Mouse (Mus musculus) limb, embryonic 12.5 days (tissue): Measurements from ENCODE around the gene Timmdc1. TPM values are rescaled to one million over a fixed set of nuclear protein-coding genes. Genes with fewer than 3 reads are reported as not detected.
A peak's percentile ranks its signal among the peaks of the same experiment; 100 is the strongest.

Source experiments
- ATAC-seq: fragments of 200-750 bp; cut with Nextera tagmentation; 2 replicates; pipeline ENCODE4 v1.8.0; 2017; ENCODE audit warnings: low read depth, moderate TSS enrichment; ENCODE audit not compliant: insufficient number of reproducible peaks, insufficient read depth, low FRiP score, low TSS enrichment
- H3K27ac ChIP-seq: fragments of 300-500 bp; sonication (generic); 2 replicates; pipeline ENCODE4 v1.5.1; 2016; ENCODE audit warnings: mild to moderate bottlenecking, moderate library complexity
- H3K27me3 ChIP-seq: fragments of 300-500 bp; sonication (generic); 2 replicates; pipeline ENCODE4 v1.6.1; 2016; ENCODE audit warnings: mild to moderate bottlenecking, moderate library complexity
- H3K36me3 ChIP-seq: fragments of 300-500 bp; sonication (generic); 2 replicates; pipeline ENCODE4 v1.6.1; 2016; ENCODE audit warnings: mild to moderate bottlenecking, moderate library complexity
- H3K4me1 ChIP-seq: fragments of 300-500 bp; sonication (generic); replicated peaks from 2 replicates; pipeline ENCODE4 v1.6.1; 2016
- H3K4me2 ChIP-seq: fragments of 300-500 bp; sonication (generic); 2 replicates; pipeline ENCODE4 v1.6.1; 2016; ENCODE audit warnings: mild to moderate bottlenecking, moderate library complexity
- H3K4me3 ChIP-seq: fragments of 300-500 bp; sonication (generic); replicated peaks from 2 replicates; pipeline ENCODE4 v1.5.1; 2016; ENCODE audit warnings: mild to moderate bottlenecking
- H3K9ac ChIP-seq: fragments of 300-500 bp; sonication (generic); replicated peaks from 2 replicates; pipeline ENCODE4 v1.6.1; 2016; ENCODE audit warnings: mild to moderate bottlenecking, moderate library complexity
- H3K9me3 ChIP-seq: fragments of 300-500 bp; sonication (generic); 2 replicates; pipeline ENCODE4 v1.6.1; 2016; ENCODE audit warnings: mild to moderate bottlenecking, moderate library complexity
- WGBS: fragments of 180-500 bp; shearing (Covaris S2); methylation state at CpG from one replicate; pipeline ENCODE4 v1.1.7; 2016; 5-methylcytosine and 5-hydroxymethylcytosine counted together
- polyA plus RNA-seq: library from polyadenylated mRNA; unstranded; fragments of >200 nt; fragmentation: Nextera tagmentation; extraction: Ambion mirVana; gene quantifications from 2 replicates; pipeline ENCODE4 v1.2.1, GENCODE M21; 2016

Gene Timmdc1
- polyA plus RNA-seq, 1 experiment from 2014 or later = 30.8 TPM

GRCm38 (mm10) chr16:38538716-38539380 lies 16.4 kb upstream of the Timmdc1 start:
- no peak overlapping the region for H3K27ac ChIP-seq
- no peaks in the 10 kb centered on the region for H3K27me3 ChIP-seq
- no peak for ATAC-seq
- H3K9me3 ChIP-seq = no peaks in the 10 kb centered on the region
- H3K4me1 ChIP-seq = no peaks in the 10 kb centered on the region
- no peak overlapping the region for H3K4me2 ChIP-seq
- whole genome bisulfite sequencing = 94% methylated on average over 13 of the region's 13 CpGs
- peaks cover 95% of the 10 kb centered on the region for H3K36me3 ChIP-seq
- no peak overlapping the region for H3K4me3 ChIP-seq
- H3K9ac ChIP-seq = no peak overlapping the region

- Histone ChIP-seq H3K36me3 (peaks cover 96% of the 10 kb centered on the region), H3K4me1 (no peaks in the 10 kb centered on the region), H3K4me3 (no peak overlapping the region), H3K4me2 (no peak overlapping the region), H3K9me3 (no peaks in the 10 kb centered on the region), H3K27me3 (no peaks in the 10 kb centered on the region), H3K27ac (no peak overlapping the region), H3K9ac (no peak overlapping the region)
- ATAC-seq = no peak
- 51% methylated on average over 8 of the region's 8 CpGs for WGBS
Observed at GRCm38 (mm10) chr16:38536544-38537146, 14.2 kb upstream of the Timmdc1 start.

GRCm38 (mm10) chr16:38526264-38526663 lies 3.8 kb upstream of the Timmdc1 start:
- Histone ChIP-seq H3K9ac (no peak overlapping the region), H3K27ac (no peak overlapping the region), H3K9me3 (no peaks in the 10 kb centered on the region), H3K4me2 (no peak overlapping the region), H3K4me3 (no peak overlapping the region), H3K36me3 (peaks cover 70% of the 10 kb centered on the region), H3K4me1 (peaks cover 11% of the 10 kb centered on the region; the same call in 1 of the 2 replicates), H3K27me3 (no peaks in the 10 kb centered on the region)
- WGBS = 89% methylated on average over 6 of the region's 6 CpGs
- no peak for ATAC-seq

GRCm38 (mm10) chr16:38521211-38521987 lies 1.1 kb downstream of the Timmdc1 start:
- peak overlapping the region; percentile 38; the same call in 1 of the 2 replicates for H3K9ac ChIP-seq
- H3K4me3 ChIP-seq = peak overlapping the region; percentile 94
- no peaks in the 10 kb centered on the region for H3K27me3 ChIP-seq
- H3K36me3 ChIP-seq = peaks cover 45% of the 10 kb centered on the region
- peaks cover 11% of the 10 kb centered on the region; the same call in 1 of the 2 replicates for H3K4me1 ChIP-seq
- no peak for ATAC-seq
- peak overlapping the region; percentile 62 for H3K4me2 ChIP-seq
- 38% methylated on average over 8 of the region's 8 CpGs for WGBS
- H3K9me3 ChIP-seq = no peaks in the 10 kb centered on the region
- no peak overlapping the region for H3K27ac ChIP-seq

- 91% methylated on average over 2 of the region's 2 CpGs for WGBS
- Histone ChIP-seq H3K4me2 (no peak overlapping the region), H3K4me3 (no peak overlapping the region), H3K9ac (no peak overlapping the region), H3K27ac (no peak overlapping the region), H3K9me3 (no peaks in the 10 kb centered on the region), H3K27me3 (no peaks in the 10 kb centered on the region), H3K4me1 (peaks cover 11% of the 10 kb centered on the region; the same call in 1 of the 2 replicates), H3K36me3 (peaks cover 43% of the 10 kb centered on the region)
- ATAC-seq = no peak
Observed at GRCm38 (mm10) chr16:38519140-38519539, 3.3 kb downstream of the Timmdc1 start.

GRCm38 (mm10) chr16:38510846-38511245 lies 11.6 kb downstream of the Timmdc1 start:
- Histone ChIP-seq H3K9me3 (no peaks in the 10 kb centered on the region), H3K27me3 (no peaks in the 10 kb centered on the region), H3K4me1 (no peaks in the 10 kb centered on the region), H3K4me3 (no peak overlapping the region), H3K4me2 (no peak overlapping the region), H3K27ac (no peak overlapping the region), H3K9ac (no peak overlapping the region), H3K36me3 (peaks cover 75% of the 10 kb centered on the region)
- ATAC-seq = no peak
- WGBS = 92% methylated on average over 2 of the region's 2 CpGs

GRCm38 (mm10) chr16:38506041-38506634 lies 16.3 kb downstream of the Timmdc1 start:
- WGBS = 83% methylated on average over 4 of the region's 4 CpGs
- Histone ChIP-seq H3K9me3 (no peaks in the 10 kb centered on the region), H3K9ac (no peak overlapping the region), H3K27me3 (no peaks in the 10 kb centered on the region), H3K36me3 (peaks cover 81% of the 10 kb centered on the region), H3K4me3 (no peak overlapping the region), H3K4me1 (no peaks in the 10 kb centered on the region), H3K27ac (no peak overlapping the region), H3K4me2 (no peak overlapping the region)
- ATAC-seq = peak; percentile 82

- Histone ChIP-seq H3K27me3 (no peaks in the 10 kb centered on the region), H3K4me3 (no peak overlapping the region), H3K4me2 (no peak overlapping the region), H3K9me3 (no peaks in the 10 kb centered on the region), H3K4me1 (no peaks in the 10 kb centered on the region), H3K27ac (no peak overlapping the region), H3K36me3 (peaks cover 89% of the 10 kb centered on the region), H3K9ac (no peak overlapping the region)
- ATAC-seq = no peak
- WGBS = 94% methylated on average over 4 of the region's 4 CpGs
Observed at GRCm38 (mm10) chr16:38503528-38503927, 18.9 kb downstream of the Timmdc1 start.

GRCm38 (mm10) chr16:38502469-38502868 lies 20.0 kb downstream of the Timmdc1 start:
- no peaks in the 10 kb centered on the region for H3K9me3 ChIP-seq
- no peak overlapping the region for H3K9ac ChIP-seq
- peaks cover 88% of the 10 kb centered on the region for H3K36me3 ChIP-seq
- no peak overlapping the region for H3K4me2 ChIP-seq
- no peaks in the 10 kb centered on the region for H3K27me3 ChIP-seq
- no peaks in the 10 kb centered on the region for H3K4me1 ChIP-seq
- no peak for ATAC-seq
- H3K27ac ChIP-seq = no peak overlapping the region
- H3K4me3 ChIP-seq = no peak overlapping the region
- 92% methylated on average over 10 of the region's 10 CpGs for WGBS

GRCm38 (mm10) chr16:38496604-38497140 lies 25.8 kb downstream of the Timmdc1 start:
- H3K4me3 ChIP-seq = no peak overlapping the region
- H3K4me2 ChIP-seq = no peak overlapping the region
- no peaks in the 10 kb centered on the region for H3K27me3 ChIP-seq
- no peak overlapping the region for H3K9ac ChIP-seq
- peaks cover 48% of the 10 kb centered on the region for H3K36me3 ChIP-seq
- no peak for ATAC-seq
- no peak overlapping the region for H3K27ac ChIP-seq
- no peaks in the 10 kb centered on the region for H3K4me1 ChIP-seq
- no peaks in the 10 kb centered on the region for H3K9me3 ChIP-seq
- WGBS = 82% methylated on average over 7 of the region's 7 CpGs

- no peak overlapping the region for H3K9ac ChIP-seq
- H3K4me1 ChIP-seq = no peaks in the 10 kb centered on the region
- no peak for ATAC-seq
- 90% methylated on average over 10 of the region's 10 CpGs for WGBS
- no peak overlapping the region for H3K27ac ChIP-seq
- H3K9me3 ChIP-seq = no peaks in the 10 kb centered on the region
- H3K4me3 ChIP-seq = no peak overlapping the region
- peaks cover 24% of the 10 kb centered on the region for H3K36me3 ChIP-seq
- no peaks in the 10 kb centered on the region for H3K27me3 ChIP-seq
- no peak overlapping the region for H3K4me2 ChIP-seq
Observed at GRCm38 (mm10) chr16:38493890-38494289, 28.6 kb downstream of the Timmdc1 start.
